Mouse (Mus musculus) lung, postnatal 36 days (tissue): ENCODE measurements around the gene Gm28710.

ENCODE experiments used
- DNase-seq: peaks from one replicate; pipeline ENCODE4 v3.0.0; 2022; ENCODE audit warnings: mixed read lengths

The Gm28710 gene

GRCm38 (mm10) chr5:16791243-16791860 lies at the start of gene Gm28710:
TSS of gene Gm28710 (plus strand) at chr5:16791810.
- no peak for DNase-seq

GRCm38 (mm10) chr5:16777176-16777575 lies 14.4 kb upstream of the Gm28710 start:
- DNase-seq = no peak

GRCm38 (mm10) chr5:16778610-16779172 lies 12.9 kb upstream of the Gm28710 start:
- DNase-seq = no peak

- DNase-seq = no peak
Observed at GRCm38 (mm10) chr5:16785627-16786026, 6.0 kb upstream of the Gm28710 start.

- no peak for DNase-seq
Observed at GRCm38 (mm10) chr5:16794972-16795371, 3.4 kb downstream of the Gm28710 start.

- no peak for DNase-seq
Observed at GRCm38 (mm10) chr5:16802726-16803125, 11.1 kb downstream of the Gm28710 start.

- no peak for DNase-seq
Observed at GRCm38 (mm10) chr5:16838991-16839390, 47.4 kb downstream of the Gm28710 start.

- peak; percentile 42 for DNase-seq
Observed at GRCm38 (mm10) chr5:16869309-16869915, 77.8 kb downstream of the Gm28710 start.

- peak; percentile 15 for DNase-seq
Observed at GRCm38 (mm10) chr5:16894161-16894560, 102.6 kb downstream of the Gm28710 start.

GRCm38 (mm10) chr5:16919791-16920190 lies 128.2 kb downstream of the Gm28710 start:
- DNase-seq = no peak

GRCm38 (mm10) chr5:16922473-16922872 lies 130.9 kb downstream of the Gm28710 start:
- no peak for DNase-seq
